Mouse (Mus musculus) megakaryocyte, embryonic 14.5 days (primary cell): ENCODE results near the gene Usp27x.

Source experiments
- FLI1 ChIP-seq: IDR thresholded peaks from 2 replicates; pipeline ENCODE4 v1.6.1; 2012; ENCODE audit warnings: low read length, inconsistent platforms, mixed read lengths
- GATA1 ChIP-seq: IDR thresholded peaks from 3 replicates; pipeline ENCODE4 v1.6.1; 2012; ENCODE audit warnings: mixed read lengths, low read length, inconsistent platforms, borderline replicate concordance

DNA sequence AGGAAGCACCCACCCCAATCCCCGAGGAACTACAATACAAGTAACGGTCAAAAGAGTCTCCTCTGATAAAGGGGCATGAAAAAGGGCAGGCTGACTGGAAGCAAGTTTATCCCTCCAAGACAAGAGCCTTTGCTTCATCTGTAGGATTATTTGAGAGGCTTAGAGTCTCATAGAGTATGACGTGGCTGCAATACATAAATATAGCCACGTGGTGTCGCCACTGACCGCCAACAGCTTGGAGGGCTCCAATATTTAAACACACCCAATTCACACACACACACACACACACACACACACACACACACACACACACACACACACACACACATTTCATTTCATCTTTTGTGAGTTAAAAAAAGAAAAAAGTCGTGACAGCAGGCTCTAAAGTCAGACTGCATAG, 53.3 kb downstream of the Usp27x start:
- TF ChIP-seq GATA1 (no peak), FLI1 (no peak)
